Mouse (Mus musculus): ENCODE data around the gene Scarf1.

DNA sequence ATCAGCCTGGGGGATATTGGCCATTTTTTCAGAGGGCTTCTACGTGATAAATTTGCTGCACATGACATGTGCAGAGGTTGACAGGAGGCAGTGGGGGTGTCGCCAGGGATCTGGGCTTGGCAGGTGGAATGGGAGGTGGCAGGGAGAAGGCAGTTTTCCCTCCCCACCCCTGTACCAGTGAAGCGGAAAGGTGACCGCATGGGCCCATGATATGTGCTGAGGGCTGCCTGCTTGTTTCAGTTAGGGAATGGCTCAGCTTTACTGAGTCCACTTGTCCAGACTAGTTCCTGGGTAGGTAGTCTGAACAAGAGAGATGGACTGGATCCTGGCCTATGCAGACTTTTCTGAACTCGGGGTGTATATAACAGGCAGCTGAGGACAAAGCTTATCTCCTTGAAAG is 38.0 kb downstream of the Scarf1 start:
- TF ChIP-seq CTCF (conservative IDR thresholded peaks at IDR 0.05; ENCODE audit: low read length) (no peak), NANOG (IDR thresholded peaks at IDR 0.05; ENCODE audit: borderline replicate concordance, low read length) (no peak)

All from E14TG2a.4 (cell line).